Mouse (Mus musculus) spleen, postnatal 36 days (tissue): ENCODE data around the gene Siah3.

Source experiments
- DNase-seq, 2 experiments: peaks; one replicate each; pipeline ENCODE4 v3.0.0; 2022; ENCODE audit warnings: low spot score in 2 of 2, mixed read lengths in 1 of 2

Gene Siah3

DNA sequence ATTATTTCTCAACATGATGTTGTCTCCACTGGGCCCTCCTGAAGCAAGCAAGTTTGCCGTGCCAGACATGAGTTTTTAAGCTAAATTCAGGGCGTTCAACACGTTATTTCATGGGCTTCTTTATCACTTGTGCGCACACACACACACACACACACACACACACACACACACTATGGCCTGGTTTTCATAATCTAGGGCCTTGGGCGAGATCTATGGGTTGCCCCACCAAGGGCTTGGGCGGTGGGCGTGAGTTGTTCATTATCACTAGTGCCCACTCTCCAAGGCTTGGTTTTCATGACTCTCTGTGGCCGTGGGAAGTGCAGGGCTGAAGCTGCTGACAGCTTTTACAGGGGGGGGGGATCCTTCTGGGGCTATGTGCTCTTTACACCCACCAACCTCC, 63.9 kb downstream of the Siah3 start:
- peak in 1 of 2 experiments; percentile 17 for DNase-seq

- peak in 1 of 2 experiments; percentile 22 for DNase-seq
Observed at GRCm38 (mm10) chr14:75524648-75525047, 68.9 kb downstream of the Siah3 start.

DNA sequence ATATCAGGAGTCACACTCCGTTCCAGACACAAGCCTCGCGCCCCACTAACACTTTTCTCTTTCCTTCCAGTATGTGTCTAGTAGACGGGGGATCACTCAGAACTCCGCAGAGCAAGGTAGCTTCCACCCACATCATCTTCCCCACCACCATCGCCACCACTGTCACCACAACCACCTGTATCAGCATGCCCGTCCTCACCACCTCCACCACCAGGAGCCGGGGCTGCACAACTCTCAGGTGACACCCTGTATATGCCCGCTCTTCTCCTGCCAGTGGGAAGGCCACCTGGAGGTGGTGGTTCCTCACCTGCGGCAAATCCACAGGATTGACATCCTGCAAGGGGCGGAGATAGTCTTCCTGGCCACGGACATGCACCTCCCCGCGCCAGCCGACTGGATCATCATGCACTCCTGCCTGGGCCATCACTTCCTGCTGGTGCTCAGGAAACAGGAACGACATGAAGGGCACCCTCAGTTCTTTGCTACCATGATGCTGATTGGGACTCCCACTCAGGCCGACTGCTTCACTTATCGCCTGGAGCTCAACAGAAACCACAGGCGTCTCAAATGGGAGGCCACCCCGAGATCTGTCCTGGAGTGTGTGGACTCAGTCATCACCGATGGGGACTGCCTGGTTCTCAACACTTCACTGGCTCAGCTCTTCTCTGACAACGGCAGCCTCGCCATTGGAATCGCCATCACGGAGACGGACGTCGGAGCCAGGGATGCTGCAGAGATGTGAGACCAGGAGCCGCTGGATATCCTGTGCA, 69.8 kb downstream of the Siah3 start:
- DNase-seq: no peak

DNA sequence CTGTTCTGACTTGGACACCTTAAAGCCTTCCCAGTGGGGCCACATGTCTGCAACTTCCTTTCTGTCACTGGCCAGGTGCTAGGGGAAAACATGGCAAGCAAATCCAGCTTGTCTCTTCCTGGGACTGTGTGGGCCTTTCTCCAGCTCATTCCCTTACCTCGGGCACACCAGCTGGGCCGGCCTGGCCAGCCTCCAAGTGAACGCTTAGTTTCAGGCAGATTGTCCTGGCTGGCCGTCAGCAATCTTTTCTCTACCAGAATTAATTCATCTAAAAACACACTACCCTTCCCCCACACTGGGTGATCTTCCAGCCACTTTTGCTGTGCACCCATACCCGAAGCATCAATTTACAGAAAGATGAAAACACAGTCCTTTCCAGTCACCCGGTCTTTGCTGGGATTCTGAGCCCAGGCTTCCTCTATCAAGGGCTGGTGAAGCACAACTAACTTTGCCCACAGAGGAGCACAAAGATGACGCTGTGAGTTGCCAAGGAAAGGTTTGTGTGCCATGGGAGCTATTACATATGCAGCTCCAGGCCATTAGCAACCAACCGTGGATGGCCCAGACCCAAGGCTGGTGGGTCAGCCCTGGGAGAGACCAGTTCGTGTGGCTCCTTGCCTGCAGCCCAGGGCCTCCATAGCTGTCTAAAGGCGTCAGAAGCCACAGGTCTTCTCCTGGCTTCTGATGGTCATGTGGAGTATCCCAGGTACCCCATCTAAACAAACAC, 71.8 kb downstream of the Siah3 start:
- no peak for DNase-seq

GRCm38 (mm10) chr14:75530815-75531353, 75.1 kb downstream of the Siah3 start:
- DNase-seq: no peak

- no peak for DNase-seq
Observed at GRCm38 (mm10) chr14:75539205-75539604, 83.4 kb downstream of the Siah3 start.

GRCm38 (mm10) chr14:75540216-75540995, 84.6 kb downstream of the Siah3 start:
- no peak for DNase-seq

GRCm38 (mm10) chr14:75540996-75541350, 85.2 kb downstream of the Siah3 start:
- DNase-seq: no peak

DNA sequence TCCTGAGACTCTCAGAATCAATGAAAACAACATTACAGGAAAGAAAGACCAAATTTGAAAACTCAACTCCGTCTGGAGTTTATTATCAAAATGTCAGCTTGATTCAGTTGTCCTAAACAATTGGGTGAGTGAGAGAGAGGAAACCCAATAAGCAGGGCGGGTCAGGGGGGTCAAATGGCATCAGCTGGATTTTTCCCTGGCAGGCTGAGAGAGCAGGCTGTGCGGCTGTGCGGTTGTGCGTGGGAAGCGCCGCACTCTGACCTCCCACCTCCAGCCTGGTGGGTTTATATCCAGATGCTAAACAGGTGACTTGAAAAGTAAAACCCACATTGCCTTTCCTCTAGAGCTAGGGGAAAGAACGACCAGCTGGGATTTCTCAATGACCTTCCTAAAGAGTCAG, 85.9 kb downstream of the Siah3 start:
- DNase-seq: no peak

DNA sequence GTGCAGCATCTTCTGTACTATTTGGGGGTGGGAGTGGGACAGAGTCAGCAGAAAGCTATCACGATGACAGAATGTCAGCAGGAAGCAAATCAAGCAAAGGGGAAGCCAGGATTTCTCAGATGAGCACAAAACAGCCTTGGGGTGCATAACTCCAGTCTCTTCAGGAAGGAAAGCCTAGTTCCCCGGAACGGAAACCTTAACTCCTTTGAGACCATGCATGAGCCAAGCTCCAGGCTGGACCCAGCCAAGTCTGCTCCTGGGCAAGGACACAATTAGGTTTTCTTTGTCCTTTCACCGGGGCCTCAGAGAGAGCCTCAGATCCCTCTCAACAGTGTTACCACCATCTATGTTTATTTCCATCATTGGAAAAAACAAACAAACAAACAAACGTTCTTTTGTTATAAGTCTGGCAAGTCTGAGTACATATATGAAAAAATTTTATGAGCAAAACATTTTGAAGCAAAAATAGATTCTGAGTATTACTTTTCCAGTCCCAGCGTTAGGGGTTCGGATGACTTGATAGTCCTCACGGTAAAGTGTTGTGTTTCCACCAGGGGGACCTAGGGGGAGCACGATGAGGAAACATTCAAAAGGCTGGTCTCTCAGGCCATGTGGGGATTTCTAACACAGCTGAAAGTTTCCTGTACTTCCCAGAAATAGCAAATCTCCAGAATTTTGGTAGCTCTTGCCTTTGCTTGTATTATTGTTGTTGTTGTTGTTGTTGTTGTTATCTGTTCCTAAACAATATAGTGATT, 106.0 kb downstream of the Siah3 start:
- no peak for DNase-seq

- peak in 1 of 2 experiments; percentile 4 for DNase-seq
Observed at GRCm38 (mm10) chr14:75565534-75566140, 109.9 kb downstream of the Siah3 start.

DNA sequence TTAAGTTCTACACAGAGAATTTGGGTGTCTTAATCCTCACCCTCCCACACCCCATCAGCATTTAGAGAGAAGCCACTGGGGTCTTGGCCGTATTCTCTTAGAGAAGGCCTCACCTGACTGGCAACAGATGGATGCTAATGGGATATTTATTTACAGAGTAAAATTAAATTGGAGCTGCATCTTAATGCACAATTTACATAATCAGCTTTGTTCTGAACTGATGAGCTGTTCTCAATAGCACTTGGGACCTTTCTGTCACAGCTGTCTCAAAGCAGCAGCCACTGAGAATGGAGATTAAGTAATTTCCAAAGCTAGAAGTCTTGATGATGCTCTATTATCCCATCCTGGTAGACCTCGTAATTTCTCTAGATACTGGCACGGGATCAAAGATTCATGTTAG, 110.5 kb downstream of the Siah3 start:
- DNase-seq: no peak

DNA sequence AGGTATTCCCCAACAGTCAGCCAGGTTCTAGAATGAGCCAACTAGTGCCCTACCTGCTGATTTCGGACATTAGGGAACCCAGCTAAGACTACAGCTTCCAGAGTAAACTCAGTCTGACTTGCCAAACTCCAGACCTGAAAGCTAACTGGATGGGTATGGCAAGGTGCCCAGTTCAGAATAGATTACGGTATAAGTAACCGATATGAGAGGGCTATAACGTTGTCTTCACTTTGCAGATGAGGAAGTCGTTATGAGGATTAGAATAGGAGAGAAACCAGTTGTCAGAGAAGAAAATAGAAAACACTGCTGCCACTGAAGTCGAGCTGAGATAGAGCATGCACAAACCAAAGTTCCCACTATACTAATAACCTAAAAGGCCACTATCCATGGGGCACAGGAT, 123.2 kb downstream of the Siah3 start:
- DNase-seq: no peak
